Mouse (Mus musculus) effector memory CD4-positive, alpha-beta T cell, adult 5 months (primary cell): ENCODE results near the gene Ubp1. TPM values are rescaled to one million over a fixed set of nuclear protein-coding genes. Genes with fewer than 3 reads are reported as not detected.

ENCODE experiments used
- polyA plus RNA-seq: library from polyadenylated mRNA; unstranded; fragments of 100-300 nt; shearing (Covaris generic); gene quantifications from one replicate; pipeline ENCODE4 v1.2.1, GENCODE M21; 2017

Gene Ubp1
- 75.5 TPM for polyA plus RNA-seq

GRCm38 (mm10) chr9:113930534-113931374, at the start of gene Ubp1:
Gene Ubp1, plus strand, starts transcription at chr9:113930934.

Other genes with a start within 250 kb of the Ubp1 start
- gene Pdcd6ip, start 222.7 kb upstream of the Ubp1 start, polyA plus RNA-seq = 204 TPM
- 30.4 TPM for gene Clasp2, start 189.5 kb upstream of the Ubp1 start, polyA plus RNA-seq
- gene Fbxl2, start 115.3 kb downstream of the Ubp1 start, polyA plus RNA-seq = 2.8 TPM
- not detected for gene Susd5, start 126.2 kb downstream of the Ubp1 start, polyA plus RNA-seq